Mouse (Mus musculus) hindbrain, embryonic 16.5 days (tissue): ENCODE data around the gene Gdpd2. TPM values are rescaled to one million over a fixed set of nuclear protein-coding genes. Genes with fewer than 3 reads are reported as not detected.

ENCODE experiments used
- ATAC-seq: fragments of 200-750 bp; cut with Nextera tagmentation; 2 replicates; pipeline ENCODE4 v1.8.0; 2017; ENCODE audit warnings: moderate TSS enrichment, moderate library complexity
- H3K27ac ChIP-seq: fragments of 300-500 bp; sonication (generic); 2 replicates; pipeline ENCODE4 v1.5.1; 2014; ENCODE audit warnings: low read depth, mild to moderate bottlenecking, control low read depth, low read length, moderate library complexity
- H3K27me3 ChIP-seq: fragments of 300-500 bp; sonication (generic); replicated peaks from 2 replicates; pipeline ENCODE4 v1.6.1; 2014; ENCODE audit warnings: low read length; ENCODE audit not compliant: control insufficient read depth, insufficient read depth
- H3K36me3 ChIP-seq: fragments of 300-500 bp; sonication (generic); 2 replicates; pipeline ENCODE4 v1.6.1; 2014; ENCODE audit warnings: mild to moderate bottlenecking, low read length, moderate library complexity, mixed read lengths; ENCODE audit not compliant: control insufficient read depth, insufficient read depth
- H3K4me1 ChIP-seq: fragments of 300-500 bp; sonication (generic); 2 replicates; pipeline ENCODE4 v1.6.1; 2014; ENCODE audit warnings: low read depth, low read length; ENCODE audit not compliant: control insufficient read depth, insufficient read depth
- H3K4me2 ChIP-seq: fragments of 300-500 bp; sonication (generic); 2 replicates; pipeline ENCODE4 v1.6.1; 2014; ENCODE audit warnings: mild to moderate bottlenecking, low read length, control low read depth, moderate library complexity
- H3K4me3 ChIP-seq: fragments of 300-500 bp; sonication (generic); 2 replicates; pipeline ENCODE4 v1.5.1; 2014; ENCODE audit warnings: mild to moderate bottlenecking, low read length, control low read depth, moderate library complexity
- H3K9ac ChIP-seq: fragments of 300-500 bp; sonication (generic); 2 replicates; pipeline ENCODE4 v1.6.1; 2014; ENCODE audit warnings: low read depth, mild to moderate bottlenecking, control low read depth, low read length, moderate library complexity
- H3K9me3 ChIP-seq: fragments of 300-500 bp; sonication (generic); 2 replicates; pipeline ENCODE4 v1.6.1; 2014; ENCODE audit warnings: mild to moderate bottlenecking, low read length, moderate library complexity; ENCODE audit not compliant: control insufficient read depth
- whole genome bisulfite sequencing: fragments of 180-500 bp; shearing (Covaris S2); extraction: QIAGEN DNeasy Blood & Tissue Kit; methylation state at CpG from one replicate; pipeline ENCODE4 v1.1.7; 2014; 5-methylcytosine and 5-hydroxymethylcytosine counted together
- polyA plus RNA-seq: library from polyadenylated mRNA; unstranded; fragments of >200 nt; fragmentation: Nextera tagmentation; extraction: Ambion mirVana; gene quantifications from 2 replicates; pipeline ENCODE4 v1.2.1, GENCODE M21; 2015

Gdpd2 gene
- polyA plus RNA-seq, 1 experiment from 2014 or later, result 38.5 TPM

DNA sequence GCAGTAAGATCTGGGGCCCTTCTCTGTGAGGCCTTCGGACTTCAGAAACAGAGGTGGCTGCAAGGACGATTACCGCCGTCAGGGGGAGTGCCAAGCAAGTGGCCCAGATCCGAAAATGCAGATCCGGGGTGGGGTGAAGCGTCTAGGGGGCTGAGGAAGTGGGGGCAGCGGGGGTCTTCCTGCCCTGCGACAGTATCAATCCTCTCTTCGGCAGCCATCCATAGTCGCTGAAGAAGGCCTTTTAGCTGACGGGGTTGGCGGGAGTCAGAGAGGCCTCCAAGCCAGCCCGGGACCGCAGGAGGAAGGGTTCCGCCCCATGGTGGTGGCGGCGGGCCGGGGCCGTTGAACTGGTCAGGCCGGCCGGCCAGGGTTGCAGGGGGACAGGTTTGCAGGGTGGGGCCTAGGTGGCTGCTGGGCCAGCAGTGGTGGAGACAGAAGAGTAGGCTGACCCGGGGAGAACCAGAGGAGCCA is 44.7 kb downstream of the Gdpd2 start:
- Histone ChIP-seq H3K4me2 (peak overlapping the region; percentile 43), H3K27ac (no peak overlapping the region), H3K4me1 (no peaks in the 10 kb centered on the region; the same call in 1 of the 2 replicates), H3K36me3 (no peaks in the 10 kb centered on the region), H3K27me3 (no peaks in the 10 kb centered on the region), H3K9me3 (no peaks in the 10 kb centered on the region), H3K9ac (peak overlapping the region; percentile 37), H3K4me3 (peak overlapping the region; percentile 32)
- 13% methylated on average over 22 of the region's 23 CpGs for WGBS
- ATAC-seq, result 0 out of 2 replicates have a peak, but pooled peaks have one; percentile 13

DNA sequence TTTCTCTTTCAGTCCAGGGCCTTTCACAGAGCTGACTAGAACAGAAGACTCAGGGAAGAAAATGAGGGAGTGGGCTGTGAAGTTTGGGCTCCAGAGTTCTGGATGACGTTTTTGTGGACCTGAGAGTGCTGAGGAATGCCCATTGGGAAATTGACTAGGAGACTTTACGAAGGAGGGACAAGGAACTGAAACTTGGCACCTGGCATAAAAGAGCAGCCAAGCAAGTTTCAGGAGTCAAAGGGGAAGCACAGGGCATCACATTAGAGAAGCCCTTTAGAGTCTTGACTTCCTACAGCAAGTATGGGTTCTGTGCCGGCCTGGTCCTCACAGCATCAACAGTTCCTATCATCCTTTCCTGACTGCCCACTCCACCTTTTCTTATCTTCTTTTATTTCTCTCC is 45.7 kb downstream of the Gdpd2 start:
- H3K27ac ChIP-seq, result no peak overlapping the region
- H3K27me3 ChIP-seq, result no peaks in the 10 kb centered on the region
- no peak overlapping the region for H3K9ac ChIP-seq
- no peak overlapping the region for H3K4me3 ChIP-seq
- no peaks in the 10 kb centered on the region; the same call in 1 of the 2 replicates for H3K4me1 ChIP-seq
- no peak for ATAC-seq
- H3K9me3 ChIP-seq, result no peaks in the 10 kb centered on the region
- no peaks in the 10 kb centered on the region for H3K36me3 ChIP-seq
- H3K4me2 ChIP-seq, result no peak overlapping the region
- 83% methylated on average over 3 of the region's 3 CpGs for WGBS

DNA sequence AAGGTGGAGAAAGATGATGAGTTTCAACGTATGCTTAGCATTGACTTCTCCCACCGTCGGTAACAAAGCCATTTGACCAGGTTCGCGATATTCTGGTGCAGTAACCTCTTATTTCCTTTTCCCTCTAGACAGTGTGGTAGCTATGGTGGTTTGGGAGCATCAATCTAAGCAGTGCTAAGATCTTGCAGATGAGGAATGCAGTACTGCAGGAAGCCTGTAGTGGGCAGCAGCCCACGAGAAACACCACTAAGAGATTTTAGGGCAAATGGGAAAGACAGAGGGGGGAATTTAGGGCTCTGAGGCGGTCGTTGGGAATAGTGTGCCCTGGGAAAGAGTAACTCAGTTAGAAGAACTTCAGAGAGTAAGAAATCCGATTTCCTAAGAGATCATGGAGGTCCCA is 46.8 kb downstream of the Gdpd2 start:
- Histone ChIP-seq H3K36me3 (no peaks in the 10 kb centered on the region), H3K4me1 (no peaks in the 10 kb centered on the region; the same call in none of the 2 replicates), H3K4me2 (peak overlapping the region; percentile 48), H3K4me3 (peak overlapping the region; percentile 40), H3K9me3 (no peaks in the 10 kb centered on the region), H3K27ac (peak overlapping the region; percentile 66), H3K27me3 (no peaks in the 10 kb centered on the region), H3K9ac (no peak overlapping the region)
- 9% methylated on average over 9 of the region's 9 CpGs for WGBS
- peak; percentile 46 for ATAC-seq

DNA sequence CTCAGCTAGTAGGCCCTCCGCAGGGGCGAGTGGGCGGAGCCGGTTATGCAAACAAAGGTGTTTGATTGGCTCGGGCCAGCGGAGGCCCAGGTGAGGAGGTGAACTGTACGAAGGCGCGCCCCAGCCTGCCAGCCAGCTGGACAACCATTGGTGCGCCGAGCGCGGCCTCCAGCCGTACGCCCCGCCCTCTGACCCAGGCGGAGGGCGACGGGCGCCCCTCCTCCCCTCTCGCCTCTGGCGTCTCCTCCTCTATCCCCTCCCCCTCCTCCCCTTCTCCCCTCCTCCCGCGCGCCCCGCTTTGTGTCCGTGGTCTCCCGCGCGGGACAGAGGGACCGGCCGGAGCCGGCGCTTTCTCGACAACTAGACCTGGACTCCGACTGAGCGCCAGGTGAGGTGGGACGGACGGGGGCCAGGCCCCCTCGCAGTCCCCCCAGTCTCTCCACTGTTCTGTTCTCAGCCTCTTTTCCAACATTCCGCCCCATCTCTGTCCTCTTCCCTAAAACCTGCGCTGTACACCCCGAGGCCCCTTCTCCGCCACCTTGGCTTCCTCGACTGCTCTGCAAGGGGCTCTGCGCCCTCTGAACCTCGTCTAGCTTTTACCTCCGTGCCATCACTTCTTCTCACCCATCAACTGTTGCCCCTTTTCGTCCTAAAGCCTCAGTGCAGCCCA is 47.4 kb downstream of the Gdpd2 start:
- peak overlapping the region; percentile 48 for H3K4me2 ChIP-seq
- H3K27me3 ChIP-seq, result no peaks in the 10 kb centered on the region
- peak overlapping the region; percentile 51 for H3K9ac ChIP-seq
- H3K4me3 ChIP-seq, result peak overlapping the region; percentile 40
- WGBS, result 25% methylated on average over 28 of the region's 49 CpGs
- H3K27ac ChIP-seq, result peak overlapping the region; percentile 66
- no peaks in the 10 kb centered on the region for H3K9me3 ChIP-seq
- no peaks in the 10 kb centered on the region for H3K36me3 ChIP-seq
- no peaks in the 10 kb centered on the region; the same call in none of the 2 replicates for H3K4me1 ChIP-seq
- peak; percentile 56 for ATAC-seq

DNA sequence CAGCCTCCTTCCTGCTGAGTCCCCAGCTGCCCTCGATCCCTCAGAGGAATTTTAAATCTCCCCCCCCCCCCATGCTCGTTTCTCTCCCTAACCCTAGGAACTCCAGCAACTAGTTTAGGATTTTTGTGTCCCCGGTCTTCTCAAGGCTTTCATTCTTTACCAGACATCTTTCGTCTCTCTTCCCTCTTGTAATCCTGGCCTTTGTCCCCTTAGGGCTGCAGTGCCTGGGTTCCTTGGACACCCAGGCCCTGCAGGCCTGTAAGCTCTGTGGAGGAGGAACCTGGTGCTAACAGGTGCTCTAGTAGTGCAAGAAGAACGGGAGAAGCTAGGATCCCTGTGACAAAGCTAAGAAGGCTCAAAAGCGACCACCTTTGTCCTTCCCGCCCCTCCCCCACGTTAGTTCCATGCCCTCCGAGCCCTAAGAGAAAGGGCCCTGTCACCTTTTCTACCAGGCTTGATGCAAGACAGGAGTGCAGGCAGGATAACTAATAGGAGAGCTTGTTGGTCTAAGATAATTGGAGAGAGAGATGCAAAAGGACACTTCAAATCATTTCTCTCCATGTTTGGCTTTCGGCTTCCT is 48.1 kb downstream of the Gdpd2 start:
- 26% methylated on average over 10 of the region's 10 CpGs for WGBS
- H3K27ac ChIP-seq, result peak overlapping the region; percentile 34; the same call in 1 of the 2 replicates
- no peaks in the 10 kb centered on the region for H3K9me3 ChIP-seq

DNA sequence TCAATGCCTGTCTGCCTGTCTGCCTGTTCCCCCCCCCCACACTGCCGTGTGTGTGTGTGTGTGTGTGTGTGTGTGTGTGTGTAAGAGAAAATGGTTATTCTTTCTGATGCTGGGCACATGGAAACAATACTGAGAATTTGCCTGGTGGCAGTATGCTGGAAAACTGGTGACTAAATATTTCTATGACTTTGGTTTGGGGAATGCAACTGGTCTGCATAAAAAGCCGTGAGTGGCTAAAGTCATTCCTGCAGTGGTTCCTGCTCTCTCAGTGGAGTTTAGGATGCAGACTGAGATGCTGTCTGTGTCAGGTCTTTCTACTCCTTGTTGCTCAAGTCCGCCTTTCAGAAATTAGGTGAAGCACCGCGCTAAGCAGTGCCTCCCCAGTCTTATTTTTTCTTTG is 48.7 kb downstream of the Gdpd2 start:
- Histone ChIP-seq H3K27ac (no peak overlapping the region), H3K9me3 (no peaks in the 10 kb centered on the region), H3K36me3 (no peaks in the 10 kb centered on the region), H3K4me2 (peak overlapping the region; percentile 48), H3K27me3 (no peaks in the 10 kb centered on the region), H3K4me3 (peak overlapping the region; percentile 9; the same call in 1 of the 2 replicates), H3K9ac (no peak overlapping the region), H3K4me1 (no peaks in the 10 kb centered on the region; the same call in none of the 2 replicates)
- WGBS, result 15% methylated on average over 5 of the region's 5 CpGs
- ATAC-seq, result no peak

More for the DNA sequence above, 48.1 kb downstream of the Gdpd2 start:
- Histone ChIP-seq H3K27me3 (no peaks in the 10 kb centered on the region), H3K4me1 (no peaks in the 10 kb centered on the region; the same call in none of the 2 replicates), H3K36me3 (no peaks in the 10 kb centered on the region), H3K4me2 (peak overlapping the region; percentile 48), H3K9ac (peak overlapping the region; percentile 51), H3K4me3 (peak overlapping the region; percentile 40)
- no peak for ATAC-seq

Other genes starting within 250 kb of the Gdpd2 start
- gene Igbp1, start 235.6 kb upstream of the Gdpd2 start, polyA plus RNA-seq, result 25.3 and 26.5 TPM in 2 replicates
- 0.04 and 0.05 TPM in 2 replicates for gene Dgat2l6, start 205.0 kb upstream of the Gdpd2 start, polyA plus RNA-seq
- not detected in 2 replicates for gene Awat1, start 157.6 kb upstream of the Gdpd2 start, polyA plus RNA-seq
- gene P2ry4, start 135.0 kb upstream of the Gdpd2 start, polyA plus RNA-seq, result not detected in 2 replicates
- 0.09 and 0.24 TPM in 2 replicates for gene Arr3, start 124.4 kb upstream of the Gdpd2 start, polyA plus RNA-seq
- 5.0 and 6.4 TPM in 2 replicates for gene Kif4, start 104.1 kb upstream of the Gdpd2 start, polyA plus RNA-seq
- 94.7 and 95.2 TPM in 2 replicates for gene Pdzd11, start 103.3 kb upstream of the Gdpd2 start, polyA plus RNA-seq
- 10.1 and 12.0 TPM in 2 replicates for gene Dlg3, start 37.8 kb downstream of the Gdpd2 start, polyA plus RNA-seq